ENCODE assay signal across 8 mouse cellular contexts in the genomic region with DNA sequence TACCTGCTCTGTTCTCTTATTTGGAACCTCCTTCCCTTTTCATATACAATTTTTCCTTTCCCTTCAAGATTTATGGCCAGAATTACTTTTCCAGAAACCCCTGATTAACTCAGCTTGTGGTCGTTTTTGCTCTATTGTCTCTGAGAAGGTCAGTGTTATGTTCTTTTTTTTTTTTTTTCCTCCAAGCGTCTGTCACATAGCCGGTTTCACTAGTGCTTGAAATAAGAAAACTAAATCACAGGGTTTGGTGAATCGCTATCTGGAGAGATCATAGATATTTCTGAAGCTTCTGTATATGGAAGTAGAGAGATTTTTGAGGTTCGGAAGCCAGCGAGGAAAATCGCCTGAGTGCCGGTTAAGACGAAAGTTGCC. TPM values are rescaled to one million over a fixed set of nuclear protein-coding genes. Genes with fewer than 3 reads are reported as not detected.
DNase-seq lines count a peak whose midpoint lies in the region; ATAC-seq and TF ChIP-seq lines count a peak whose summit lies in the region.

No protein-coding gene starts in this region.

- H3K4me2 ChIP-seq in embryonic facial prominence, embryonic 12.5 days (replicated peaks), result peak overlapping the region; percentile 70
- peak overlapping the region; percentile 83 for H3K4me2 ChIP-seq in hindbrain, postnatal 0 days (ENCODE audit: low read depth, low read length)
- peak overlapping the region; percentile 55 for H3K4me2 ChIP-seq in midbrain, postnatal 0 days (ENCODE audit: low read depth, low read length, poor library complexity, severe bottlenecking)

- WGBS in embryonic facial prominence, embryonic 12.5 days, result 0% methylated on average over 9 of the region's 9 CpGs
- WGBS in hindbrain, postnatal 0 days, result under 1% methylated on average over 9 of the region's 9 CpGs
- under 1% methylated on average over 9 of the region's 9 CpGs for WGBS in midbrain, postnatal 0 days

- no peak for DNase-seq in layer of hippocampus, adult 2 months (ENCODE audit: low spot score in 2 of 2)
- no peak for DNase-seq in layer of hippocampus, postnatal 10 days (ENCODE audit: low spot score in 2 of 2)
- DNase-seq in hindbrain, postnatal 0 days (ENCODE audit: low spot score), result no peak
- no peak for DNase-seq in midbrain, postnatal 0 days (ENCODE audit: low spot score)
- DNase-seq in spleen, adult 12 weeks (ENCODE audit: low spot score), result no peak
- no peak for DNase-seq in left cerebral cortex, adult 11 months (ENCODE audit: low spot score)
- DNase-seq in adrenal gland, adult (ENCODE audit: inconsistent age in 2 of 2, low spot score in 1 of 2), result no peak

- no peak for ATAC-seq in embryonic facial prominence, embryonic 12.5 days (ENCODE audit: insufficient number of reproducible peaks, insufficient read depth, low FRiP score, low TSS enrichment)
- ATAC-seq in hindbrain, postnatal 0 days, result no peak
- ATAC-seq in midbrain, postnatal 0 days (ENCODE audit: low FRiP score), result no peak

- peak overlapping the region; percentile 42; the same call in 1 of the 2 replicates for H3K9ac ChIP-seq in embryonic facial prominence, embryonic 12.5 days
- H3K9ac ChIP-seq in hindbrain, postnatal 0 days (replicated peaks; ENCODE audit: low read length), result peak overlapping the region; percentile 88
- H3K9ac ChIP-seq in midbrain, postnatal 0 days (replicated peaks; ENCODE audit: low read length, poor library complexity, severe bottlenecking), result peak overlapping the region; percentile 34

- H3K36me3 ChIP-seq in embryonic facial prominence, embryonic 12.5 days, result peaks cover 12% of the 10 kb centered on the region
- H3K36me3 ChIP-seq in hindbrain, postnatal 0 days (ENCODE audit: insufficient read depth, low read length), result peaks cover 10% of the 10 kb centered on the region; the same call in 1 of the 2 replicates
- peaks cover 10% of the 10 kb centered on the region; the same call in 1 of the 2 replicates for H3K36me3 ChIP-seq in midbrain, postnatal 0 days (ENCODE audit: insufficient read depth, low read length)

- H3K9me3 ChIP-seq in embryonic facial prominence, embryonic 12.5 days, result no peaks in the 10 kb centered on the region
- no peaks in the 10 kb centered on the region for H3K9me3 ChIP-seq in hindbrain, postnatal 0 days (ENCODE audit: low read length)
- no peaks in the 10 kb centered on the region for H3K9me3 ChIP-seq in midbrain, postnatal 0 days (ENCODE audit: low read length)

- H3K27me3 ChIP-seq in embryonic facial prominence, embryonic 12.5 days, result no peaks in the 10 kb centered on the region
- no peaks in the 10 kb centered on the region for H3K27me3 ChIP-seq in hindbrain, postnatal 0 days (ENCODE audit: insufficient read depth, low read length)
- no peaks in the 10 kb centered on the region for H3K27me3 ChIP-seq in midbrain, postnatal 0 days (ENCODE audit: insufficient read depth, low read length)

- peak overlapping the region; percentile 89 for H3K4me3 ChIP-seq in layer of hippocampus, adult 2 months
- peak overlapping the region; percentile 84 for H3K4me3 ChIP-seq in embryonic facial prominence, embryonic 12.5 days
- H3K4me3 ChIP-seq in hindbrain, postnatal 0 days (ENCODE audit: low read length), result peak overlapping the region; percentile 99
- H3K4me3 ChIP-seq in midbrain, postnatal 0 days (ENCODE audit: low read depth, low read length), result peak overlapping the region; percentile 96

- H3K27ac ChIP-seq in layer of hippocampus, adult 2 months, result peak overlapping the region; percentile 93
- no peak overlapping the region for H3K27ac ChIP-seq in embryonic facial prominence, embryonic 12.5 days
- peak overlapping the region; percentile 94; the same call in 1 of the 2 replicates for H3K27ac ChIP-seq in hindbrain, postnatal 0 days
- no peak overlapping the region for H3K27ac ChIP-seq in midbrain, postnatal 0 days (ENCODE audit: low read depth, low read length)

- H3K4me1 ChIP-seq in embryonic facial prominence, embryonic 12.5 days, result peaks cover 10% of the 10 kb centered on the region; the same call in 1 of the 2 replicates
- H3K4me1 ChIP-seq in hindbrain, postnatal 0 days (ENCODE audit: insufficient read depth, low read length), result peaks cover 7% of the 10 kb centered on the region
- H3K4me1 ChIP-seq in midbrain, postnatal 0 days (ENCODE audit: insufficient read depth, low read length), result peaks cover 7% of the 10 kb centered on the region; the same call in 1 of the 2 replicates

- no peak for TF ChIP-seq CTCF in layer of hippocampus, adult 2 months (conservative IDR thresholded peaks at IDR 0.05)
- no peak for TF ChIP-seq CTCF in hindbrain, postnatal 0 days (IDR thresholded peaks at IDR 0.05; ENCODE audit: low read depth)
- TF ChIP-seq CTCF in midbrain, postnatal 0 days (IDR thresholded peaks at IDR 0.05), result no peak

RNA-seq across cellular contexts. Expression of a gene that starts 0.2 kb away (rescaled TPM):
- total RNA-seq in layer of hippocampus, adult 2 months (2021), result 10 to 100 TPM; 85.1 to 86.7 TPM
- total RNA-seq in layer of hippocampus, postnatal 10 days (2021), result 10 to 100 TPM; 74.0 to 78.0 TPM
- polyA plus RNA-seq in embryonic facial prominence, embryonic 12.5 days (2016; fragmentation: Nextera tagmentation; extraction: Ambion mirVana), result 81.0 and 81.7 TPM in 2 replicates
- total RNA-seq in hindbrain, postnatal 0 days (2014; rRNA removed), result 64.5 and 83.3 TPM in 2 replicates
- polyA plus RNA-seq in hindbrain, postnatal 0 days (2015; fragmentation: Nextera tagmentation; extraction: Ambion mirVana), result 61.5 and 67.4 TPM in 2 replicates
- 68.1 and 74.6 TPM in 2 replicates for total RNA-seq in midbrain, postnatal 0 days (2014; rRNA removed)
- polyA plus RNA-seq in midbrain, postnatal 0 days (2015; fragmentation: Nextera tagmentation; extraction: Ambion mirVana), result 49.8 and 55.0 TPM in 2 replicates

RNA-seq across cellular contexts. Expression of a gene that starts 46.6 kb away (rescaled TPM):
- 100 to 1,000 TPM; 184 to 186 TPM for total RNA-seq in layer of hippocampus, adult 2 months (2021)
- total RNA-seq in layer of hippocampus, postnatal 10 days (2021), result 100 to 1,000 TPM; 146 to 177 TPM
- 109 and 114 TPM in 2 replicates for polyA plus RNA-seq in embryonic facial prominence, embryonic 12.5 days (2016; fragmentation: Nextera tagmentation; extraction: Ambion mirVana)
- 72.8 and 90.5 TPM in 2 replicates for total RNA-seq in hindbrain, postnatal 0 days (2014; rRNA removed)
- polyA plus RNA-seq in hindbrain, postnatal 0 days (2015; fragmentation: Nextera tagmentation; extraction: Ambion mirVana), result 175 and 179 TPM in 2 replicates
- 99.2 and 99.5 TPM in 2 replicates for total RNA-seq in midbrain, postnatal 0 days (2014; rRNA removed)
- 172 and 176 TPM in 2 replicates for polyA plus RNA-seq in midbrain, postnatal 0 days (2015; fragmentation: Nextera tagmentation; extraction: Ambion mirVana)

Comparison
In these comparisons a context has a peak if more than half of its experiments do, and no peak if none do; other contexts are left out.
1. H3K27ac ChIP-seq: peak in layer of hippocampus, adult 2 months (single experiment) and hindbrain, postnatal 0 days (single experiment); none in embryonic facial prominence, embryonic 12.5 days (single experiment) and midbrain, postnatal 0 days (single experiment).
2. H3K9ac ChIP-seq: peak in every context shown above with its lines; median percentile 88 in hindbrain, postnatal 0 days; 42 in embryonic facial prominence, embryonic 12.5 days; 34 in midbrain, postnatal 0 days.
3. Peak in every context shown above with its lines, with median percentiles within 50 percentile points of each other: H3K4me3 ChIP-seq and H3K4me2 ChIP-seq.